Mouse (Mus musculus): ENCODE results near the gene Gm5269.

DNA sequence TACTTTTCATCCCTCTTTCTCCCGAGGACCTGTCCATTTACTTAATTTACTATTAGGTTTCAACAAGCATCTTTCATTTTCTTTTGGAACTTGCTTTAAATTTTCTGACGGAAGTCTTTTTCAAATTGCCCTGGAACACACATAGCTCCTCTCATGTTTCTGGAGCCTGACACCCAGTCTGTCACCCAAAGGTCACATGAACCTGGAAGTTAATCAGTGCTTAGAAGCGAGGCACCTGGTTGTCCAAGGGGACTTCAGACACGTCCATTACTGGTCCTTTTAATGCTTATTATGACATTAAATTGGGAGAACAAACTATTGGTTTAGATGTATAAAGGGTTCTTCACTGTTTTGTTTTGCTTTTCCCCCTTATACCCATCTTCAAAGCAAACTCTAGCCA, 33.2 kb upstream of the Gm5269 start:
- no peak for TF ChIP-seq CTCF (IDR thresholded peaks at IDR 0.05; ENCODE audit: low read depth)
- no peak for TF ChIP-seq EP300 (IDR thresholded peaks at IDR 0.05; ENCODE audit: low read depth)

All from liver, embryonic 14.5 days (tissue).